Mouse (Mus musculus): ENCODE measurements around the gene Cfl2.

GRCm38 (mm10) chr12:54829876-54830275, 32.8 kb downstream of the Cfl2 start:
- TF ChIP-seq CTCF (IDR thresholded peaks at IDR 0.05; ENCODE audit: control insufficient read depth, insufficient read depth, insufficient replicate concordance, low read depth, low read length), result no peak
- TF ChIP-seq POLR2A (IDR thresholded peaks at IDR 0.05; ENCODE audit: control insufficient read depth, low read depth, low read length), result no peak
